Mouse (Mus musculus) kidney, postnatal 0 days (tissue): ENCODE data around the gene Ppp1r3f. TPM values are rescaled to one million over a fixed set of nuclear protein-coding genes. Genes with fewer than 3 reads are reported as not detected.
A peak's percentile ranks its signal among the peaks of the same experiment; 100 is the strongest.

Experiments used
- ATAC-seq: fragments of 200-750 bp; cut with Nextera tagmentation; replicated peaks from 2 replicates; pipeline ENCODE4 v1.8.0; 2017; ENCODE audit warnings: low read depth, moderate number of reproducible peaks, moderate TSS enrichment, moderate library complexity; ENCODE audit not compliant: low FRiP score
- DNase-seq: peaks from one replicate; pipeline ENCODE4 v3.0.0-alpha.2; 2016; ENCODE audit warnings: low spot score
- H3K27ac ChIP-seq: fragments of 300-500 bp; sonication (generic); 2 replicates; pipeline ENCODE4 v1.5.1; 2014; ENCODE audit warnings: mild to moderate bottlenecking
- H3K27me3 ChIP-seq: fragments of 300-500 bp; sonication (generic); 2 replicates; pipeline ENCODE4 v1.6.1; 2014; ENCODE audit warnings: low read length, mixed read lengths; ENCODE audit not compliant: insufficient read depth
- H3K36me3 ChIP-seq: fragments of 300-500 bp; sonication (generic); 2 replicates; pipeline ENCODE4 v1.6.1; 2014; ENCODE audit warnings: low read length, mixed read lengths; ENCODE audit not compliant: insufficient read depth
- H3K4me1 ChIP-seq: fragments of 300-500 bp; sonication (generic); replicated peaks from 2 replicates; pipeline ENCODE4 v1.6.1; 2014; ENCODE audit warnings: antibody characterized with exemption, low read length, mixed read lengths; ENCODE audit not compliant: insufficient read depth
- H3K4me2 ChIP-seq: fragments of 300-500 bp; sonication (generic); 2 replicates; pipeline ENCODE4 v1.6.1; 2014; ENCODE audit warnings: mild to moderate bottlenecking, low read length, moderate library complexity, mixed read lengths
- H3K4me3 ChIP-seq: fragments of 300-500 bp; sonication (generic); replicated peaks from 2 replicates; pipeline ENCODE4 v1.5.1; 2014; ENCODE audit warnings: low read depth, low read length
- H3K9ac ChIP-seq: fragments of 300-500 bp; sonication (generic); 2 replicates; pipeline ENCODE4 v1.6.1; 2014; ENCODE audit warnings: low read depth, low read length
- H3K9me3 ChIP-seq: fragments of 300-500 bp; sonication (generic); replicated peaks from 2 replicates; pipeline ENCODE4 v1.6.1; 2016; ENCODE audit warnings: low read length, inconsistent platforms, mixed read lengths
- CTCF ChIP-seq: IDR thresholded peaks from 2 replicates; pipeline ENCODE4 v1.5.1; 2016; ENCODE audit warnings: antibody characterized with exemption, low read depth, mild to moderate bottlenecking, moderate library complexity
- WGBS: fragments of 180-500 bp; shearing (Covaris S2); extraction: QIAGEN DNeasy Blood & Tissue Kit; methylation state at CpG from one replicate; pipeline ENCODE4 v1.1.7; 2014; 5-methylcytosine and 5-hydroxymethylcytosine counted together
- polyA plus RNA-seq: library from polyadenylated mRNA; unstranded; fragments of >200 nt; fragmentation: Nextera tagmentation; extraction: Ambion mirVana; gene quantifications from 2 replicates; pipeline ENCODE4 v1.2.1, GENCODE M21; 2015

Ppp1r3f gene
- polyA plus RNA-seq = 1.4 and 1.6 TPM in 2 replicates

DNA sequence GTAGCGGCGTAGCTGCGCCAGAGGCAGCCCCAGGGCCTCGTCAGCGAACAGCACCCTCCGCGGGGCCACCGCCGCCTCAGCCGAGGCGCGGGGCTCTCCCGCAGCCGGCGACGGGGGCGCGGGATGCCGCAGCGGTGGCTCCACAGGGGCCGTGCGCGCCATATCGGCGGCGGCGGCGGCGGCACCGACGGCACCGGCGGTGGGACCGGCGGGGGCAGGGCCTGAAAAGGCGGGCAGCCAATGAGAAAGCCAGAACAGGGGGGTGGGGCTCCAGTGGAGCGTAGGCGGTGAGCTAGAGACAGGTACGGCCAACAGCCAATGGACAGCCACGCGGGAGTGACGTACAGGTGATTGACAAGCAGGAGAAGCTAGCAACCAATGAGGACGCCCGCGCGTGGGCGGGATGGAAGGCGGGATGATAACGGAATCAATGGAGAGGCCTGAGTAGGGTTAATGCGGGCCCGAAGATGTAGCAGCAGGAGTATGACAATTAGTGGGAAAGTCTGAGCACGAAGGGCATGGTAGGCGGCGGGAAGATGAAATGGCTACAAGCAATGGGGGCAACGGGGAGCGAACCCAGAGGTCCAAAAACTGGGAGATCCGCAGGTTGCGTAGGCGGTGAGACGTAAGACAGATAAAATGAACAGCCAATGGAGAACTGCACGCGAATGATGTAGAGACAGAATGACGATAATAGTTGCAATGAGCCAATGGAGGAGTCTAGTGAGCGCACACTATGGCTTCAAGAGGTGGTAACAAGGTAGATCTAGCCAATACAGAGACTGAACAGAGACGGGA, at the start of gene Ppp1r3f:
Gene Ppp1r3f, minus strand, starts transcription at position 197 of the 798 bp plus-strand sequence.
- no peaks in the 10 kb centered on the region for H3K9me3 ChIP-seq
- no peaks in the 10 kb centered on the region; the same call in 1 of the 2 replicates for H3K4me1 ChIP-seq
- peak within 1 kb of the TSS; percentile 68 for H3K4me2 ChIP-seq
- peak within 1 kb of the TSS; percentile 85 for H3K27ac ChIP-seq
- WGBS = 29% methylated on average over 65 of the region's 65 CpGs
- peak; percentile 97 for ATAC-seq
- peak within 1 kb of the TSS; percentile 54 for H3K4me3 ChIP-seq
- no peak for TF ChIP-seq CTCF
- peak within 1 kb of the TSS; percentile 81 for H3K9ac ChIP-seq
- no peaks in the 10 kb centered on the region for H3K36me3 ChIP-seq
- peak; percentile 95 for DNase-seq
- H3K27me3 ChIP-seq = no peaks in the 10 kb centered on the region

GRCm38 (mm10) chrX:7617889-7618551, 43.9 kb upstream of the Ppp1r3f start:
- H3K4me2 ChIP-seq = no peak overlapping the region
- TF ChIP-seq CTCF = no peak
- no peak overlapping the region for H3K4me3 ChIP-seq
- no peak overlapping the region for H3K27ac ChIP-seq
- H3K9ac ChIP-seq = no peak overlapping the region
- no peaks in the 10 kb centered on the region for H3K4me1 ChIP-seq
- 78% methylated on average over 12 of the region's 12 CpGs for WGBS
- no peaks in the 10 kb centered on the region for H3K27me3 ChIP-seq
- DNase-seq = no peak
- no peak for ATAC-seq
- H3K36me3 ChIP-seq = no peaks in the 10 kb centered on the region
- H3K9me3 ChIP-seq = no peaks in the 10 kb centered on the region

DNA sequence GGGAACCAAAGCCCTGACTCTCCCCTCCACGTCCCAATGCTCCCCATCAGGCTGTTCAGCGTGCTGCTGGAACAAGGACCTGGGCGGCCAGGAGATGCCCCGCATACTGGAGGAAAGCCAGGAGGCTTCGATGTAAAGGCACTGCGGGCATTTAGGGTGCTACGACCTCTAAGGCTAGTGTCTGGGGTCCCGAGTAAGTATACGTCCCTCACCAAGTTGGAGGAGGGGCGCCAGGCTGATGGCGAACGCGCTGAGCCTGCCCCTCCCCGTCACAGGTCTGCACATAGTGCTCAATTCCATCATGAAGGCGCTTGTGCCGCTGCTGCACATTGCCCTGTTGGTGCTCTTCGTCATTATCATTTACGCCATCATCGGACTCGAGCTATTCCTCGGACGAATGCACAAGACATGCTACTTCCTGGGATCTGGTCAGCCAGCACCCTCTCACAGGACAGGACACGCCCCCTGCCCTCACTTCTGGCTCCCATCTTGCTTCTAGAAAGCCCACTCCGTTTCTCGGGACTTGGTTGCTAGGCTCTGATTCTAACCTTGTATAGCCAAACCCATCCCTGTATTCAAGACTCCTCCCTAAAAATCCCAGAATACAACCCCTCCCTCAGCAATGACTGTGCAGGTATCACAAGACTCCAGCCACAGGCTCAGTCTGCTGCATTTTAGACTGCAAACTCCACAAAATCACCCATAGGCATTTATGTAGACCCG, 36.6 kb upstream of the Ppp1r3f start:
- peak; percentile 2 for DNase-seq

DNA sequence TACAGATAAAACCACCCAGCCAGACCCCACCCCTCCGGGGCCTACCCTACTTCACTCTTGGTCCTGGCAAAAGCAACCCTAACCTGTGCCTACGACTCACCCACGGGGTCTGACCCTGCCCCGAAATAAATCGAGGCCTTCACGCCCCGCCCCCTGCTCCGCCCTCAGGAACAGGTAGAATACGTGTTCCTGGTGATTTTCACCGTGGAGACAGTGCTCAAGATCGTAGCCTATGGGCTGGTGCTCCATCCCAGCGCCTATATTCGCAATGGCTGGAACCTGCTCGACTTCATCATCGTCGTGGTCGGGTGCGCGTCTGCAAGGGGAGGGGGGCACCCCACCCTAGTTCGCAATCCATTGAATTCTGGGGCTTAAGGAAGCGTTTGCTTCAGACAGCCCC, 36.0 kb upstream of the Ppp1r3f start:
- Histone ChIP-seq H3K9me3 (no peaks in the 10 kb centered on the region), H3K27me3 (no peaks in the 10 kb centered on the region), H3K27ac (no peak overlapping the region), H3K36me3 (no peaks in the 10 kb centered on the region), H3K9ac (no peak overlapping the region), H3K4me2 (peak overlapping the region; percentile 61), H3K4me1 (no peaks in the 10 kb centered on the region), H3K4me3 (peak overlapping the region; percentile 28)
- no peak for TF ChIP-seq CTCF
- DNase-seq = no peak
- WGBS = 33% methylated on average over 21 of the region's 21 CpGs
- ATAC-seq = no peak

More for the DNA sequence above, 36.6 kb upstream of the Ppp1r3f start:
- Histone ChIP-seq H3K4me3 (peak overlapping the region; percentile 28), H3K9me3 (no peaks in the 10 kb centered on the region), H3K4me2 (peak overlapping the region; percentile 61), H3K36me3 (no peaks in the 10 kb centered on the region), H3K4me1 (no peaks in the 10 kb centered on the region), H3K27me3 (no peaks in the 10 kb centered on the region), H3K9ac (0 out of 2 replicates have a peak overlapping the region, but pooled peaks have one; percentile 37), H3K27ac (no peak overlapping the region)
- no peak for TF ChIP-seq CTCF
- 33% methylated on average over 26 of the region's 26 CpGs for WGBS
- no peak for ATAC-seq

DNA sequence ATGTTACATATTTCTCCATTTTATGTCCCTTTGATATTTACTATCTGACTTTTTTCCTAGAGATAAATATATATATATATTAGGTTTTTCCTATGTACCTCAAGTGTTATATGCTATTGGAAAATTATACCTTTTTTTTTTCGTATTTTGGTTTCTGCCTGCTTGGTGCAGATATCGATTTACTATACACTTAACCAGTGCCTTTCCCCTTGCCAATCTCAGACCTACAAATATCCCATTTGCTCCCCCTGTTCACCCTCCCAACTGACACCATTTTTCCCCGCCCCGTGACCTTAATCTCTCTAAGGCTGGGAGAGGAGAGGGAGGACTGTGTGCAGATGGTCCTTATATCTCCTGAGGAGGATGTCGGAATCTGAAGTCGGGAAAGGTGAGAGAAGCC, 32.7 kb upstream of the Ppp1r3f start, which contains the start of gene Cacna1f:
Gene Cacna1f, plus strand, starts transcription at position 301 of the 400 bp plus-strand sequence.
- no peaks in the 10 kb centered on the region for H3K9me3 ChIP-seq
- no peaks in the 10 kb centered on the region for H3K27me3 ChIP-seq
- H3K27ac ChIP-seq = no peak within 1 kb of the TSS
- TF ChIP-seq CTCF = no peak
- no peaks in the 10 kb centered on the region for H3K36me3 ChIP-seq
- DNase-seq = no peak
- H3K4me3 ChIP-seq = no peak within 1 kb of the TSS
- no peaks in the 10 kb centered on the region for H3K4me1 ChIP-seq
- H3K4me2 ChIP-seq = no peak within 1 kb of the TSS
- no peak within 1 kb of the TSS for H3K9ac ChIP-seq
- ATAC-seq = no peak
- 70% methylated on average over 6 of the region's 6 CpGs for WGBS

- no peak for TF ChIP-seq CTCF
- H3K4me1 ChIP-seq = no peaks in the 10 kb centered on the region
- H3K27me3 ChIP-seq = no peaks in the 10 kb centered on the region
- ATAC-seq (no peak), DNase-seq (no peak)
- no peaks in the 10 kb centered on the region for H3K9me3 ChIP-seq
- 37% methylated on average over 8 of the region's 8 CpGs for WGBS
- no peak overlapping the region for H3K4me3 ChIP-seq
- H3K9ac ChIP-seq = no peak overlapping the region
- H3K27ac ChIP-seq = no peak overlapping the region
- H3K36me3 ChIP-seq = no peaks in the 10 kb centered on the region
- 0 out of 2 replicates have a peak overlapping the region, but pooled peaks have one; percentile 53 for H3K4me2 ChIP-seq
These were observed 31.5 kb upstream of the Ppp1r3f start for GRCm38 (mm10) chrX:7605575-7605941.
